Comparison of ENCODE assay signal across 8 mouse cellular contexts in the genomic region with DNA sequence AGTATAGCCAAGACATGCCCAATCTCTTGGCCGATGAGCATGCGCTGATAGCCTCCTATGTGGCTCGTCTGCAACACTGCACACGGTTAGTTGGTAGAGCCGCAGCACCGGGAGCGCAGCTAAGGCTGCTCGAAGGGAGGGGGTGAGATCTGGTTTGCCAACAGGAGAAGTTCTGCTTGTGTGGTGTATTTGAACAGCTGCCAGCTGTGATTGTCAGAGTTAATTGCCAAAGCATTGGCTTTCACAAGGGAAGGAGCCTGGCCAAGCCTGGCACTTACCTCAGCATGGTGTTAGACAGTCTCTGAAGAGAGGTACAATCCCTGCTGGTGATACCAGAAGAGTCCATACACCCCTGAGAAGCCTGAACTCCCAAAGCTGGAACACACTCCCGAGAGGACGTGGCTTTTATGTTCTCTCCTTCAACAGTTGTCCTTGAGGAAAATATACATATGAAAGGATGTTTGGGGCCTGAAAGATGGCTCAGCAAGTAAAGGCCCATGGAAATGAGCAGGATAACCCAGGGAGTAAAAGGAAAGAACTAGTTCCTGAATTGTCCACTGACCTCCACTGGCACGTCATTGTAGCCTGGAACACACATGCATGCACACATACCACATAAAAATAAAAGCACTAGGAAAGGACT.
A peak's percentile ranks its signal among the peaks of the same experiment; 100 is the strongest.
DNase-seq lines count a peak whose midpoint lies in the region; ATAC-seq lines count a peak whose summit lies in the region.

No protein-coding gene starts in this region.

- peak; percentile 23 for DNase-seq in kidney, adult 11 months
- DNase-seq in kidney, adult 18-20 months: no peak
- peak; percentile 70 for DNase-seq in ZHBTc4 (ENCODE audit: low read depth, low spot score)
- peak; percentile 25 to 33 for DNase-seq in layer of hippocampus, postnatal 25 days (ENCODE audit: extremely low spot score in 1 of 2, low spot score in 1 of 2)
- DNase-seq in spleen, postnatal 4 days (ENCODE audit: low spot score in 2 of 2): no peak
- no peak for DNase-seq in urinary bladder, postnatal 14 days (ENCODE audit: low spot score)
- DNase-seq in kidney, postnatal 10 days: no peak

- ATAC-seq in common myeloid progenitor, adult 5-6 weeks (replicated peaks; ENCODE audit: low read depth, poor library complexity, severe bottlenecking): peak; percentile 60

Comparison
In these comparisons a context has a peak if more than half of its experiments do, and no peak if none do; other contexts are left out.
1. DNase-seq: peak in kidney, adult 11 months (single experiment), ZHBTc4 (single experiment) and layer of hippocampus, postnatal 25 days (2 of 2); none in kidney, adult 18-20 months (single experiment), spleen, postnatal 4 days (0 of 2), urinary bladder, postnatal 14 days (single experiment) and kidney, postnatal 10 days (single experiment).